Mouse (Mus musculus) frontal cortex, postnatal 10 days (tissue): ENCODE data around the gene Rnf31.

Source experiments
- DNase-seq, 2 experiments: peaks; one replicate each; pipeline ENCODE4 v3.0.0; 2022; ENCODE audit warnings: low spot score in 2 of 2, mixed read lengths in 1 of 2

The Rnf31 gene

GRCm38 (mm10) chr14:55591331-55591891 is at the start of gene Rnf31:
Gene Rnf31 (plus strand): TSS chr14:55591708.
- DNase-seq = peak; percentile 90 to 91

GRCm38 (mm10) chr14:55542268-55542667 is 49.2 kb upstream of the Rnf31 start:
- no peak for DNase-seq

GRCm38 (mm10) chr14:55544334-55544733 is 47.2 kb upstream of the Rnf31 start:
- DNase-seq = no peak

- DNase-seq = no peak
Measured at GRCm38 (mm10) chr14:55550191-55550590, 41.3 kb upstream of the Rnf31 start.

GRCm38 (mm10) chr14:55551347-55551746 is 40.2 kb upstream of the Rnf31 start:
- DNase-seq = no peak

GRCm38 (mm10) chr14:55551794-55552193 is 39.7 kb upstream of the Rnf31 start:
- no peak for DNase-seq

- DNase-seq = no peak
Measured at GRCm38 (mm10) chr14:55554635-55555034, 36.9 kb upstream of the Rnf31 start.

GRCm38 (mm10) chr14:55555788-55556187 is 35.7 kb upstream of the Rnf31 start:
- no peak for DNase-seq

- DNase-seq = peak in 1 of 2 experiments; percentile 66
Measured at GRCm38 (mm10) chr14:55557003-55557402, 34.5 kb upstream of the Rnf31 start.

GRCm38 (mm10) chr14:55557587-55557986 is 33.9 kb upstream of the Rnf31 start:
- DNase-seq = no peak

GRCm38 (mm10) chr14:55558740-55559448 is 32.6 kb upstream of the Rnf31 start:
- DNase-seq = no peak

- peak; percentile 85 to 88 for DNase-seq
Measured at GRCm38 (mm10) chr14:55559799-55560201, 31.7 kb upstream of the Rnf31 start, which contains the start of gene Dcaf11. Gene Dcaf11 (plus strand): TSS chr14:55560006.

GRCm38 (mm10) chr14:55560202-55561073 is 31.1 kb upstream of the Rnf31 start, which contains the start of gene A730061H03Rik:
Gene A730061H03Rik (minus strand): TSS chr14:55560406.
- peak; percentile 97 to 100 for DNase-seq

GRCm38 (mm10) chr14:55561860-55562259 is 29.6 kb upstream of the Rnf31 start:
- no peak for DNase-seq

GRCm38 (mm10) chr14:55563249-55563648 is 28.3 kb upstream of the Rnf31 start:
- DNase-seq = no peak

- no peak for DNase-seq
Measured at GRCm38 (mm10) chr14:55565748-55566147, 25.8 kb upstream of the Rnf31 start.

- no peak for DNase-seq
Measured at GRCm38 (mm10) chr14:55567496-55567895, 24.0 kb upstream of the Rnf31 start.

- no peak for DNase-seq
Measured at GRCm38 (mm10) chr14:55570588-55570987, 20.9 kb upstream of the Rnf31 start.

- DNase-seq = no peak
Measured at GRCm38 (mm10) chr14:55571760-55572159, 19.7 kb upstream of the Rnf31 start.

- no peak for DNase-seq
Measured at GRCm38 (mm10) chr14:55575302-55575701, 16.2 kb upstream of the Rnf31 start, which contains the start of gene Fitm1. Gene Fitm1 (plus strand): TSS chr14:55575617.

- DNase-seq = no peak
Measured at GRCm38 (mm10) chr14:55575711-55576110, 15.8 kb upstream of the Rnf31 start.

GRCm38 (mm10) chr14:55576376-55576775 is 15.1 kb upstream of the Rnf31 start:
- no peak for DNase-seq
